Mouse (Mus musculus): ENCODE measurements around the gene Sparcl1. TPM values are rescaled to one million over a fixed set of nuclear protein-coding genes. Genes with fewer than 3 reads are reported as not detected.

The Sparcl1 gene
- 37.6 and 45.1 TPM in 2 replicates for polyA plus RNA-seq (2015; fragmentation: Nextera tagmentation; extraction: Ambion mirVana)

GRCm38 (mm10) chr5:104113491-104114172 lies at the start of gene Sparcl1:
Sparcl1 (minus strand) TSS chr5:104113733.

GRCm38 (mm10) chr5:104077508-104077907 lies 36.0 kb downstream of the Sparcl1 start, which contains the start of gene Gm17660:
Gm17660 (minus strand) TSS chr5:104077608.

GRCm38 (mm10) chr5:104046256-104047199 lies 67.0 kb downstream of the Sparcl1 start, which contains the start of gene Nudt9:
Nudt9 (plus strand) TSS chr5:104046306.

Other genes with a start within 250 kb of the Sparcl1 start
- gene Klhl8, start 202.5 kb downstream of the Sparcl1 start, polyA plus RNA-seq (2015; fragmentation: Nextera tagmentation; extraction: Ambion mirVana), result 2.1 and 2.8 TPM in 2 replicates
- gene Hsd17b13, start 136.3 kb downstream of the Sparcl1 start, polyA plus RNA-seq (2015; fragmentation: Nextera tagmentation; extraction: Ambion mirVana), result 0.19 and 0.42 TPM in 2 replicates
- 7.1 and 8.3 TPM in 2 replicates for gene Hsd17b11, start 91.8 kb downstream of the Sparcl1 start, polyA plus RNA-seq (2015; fragmentation: Nextera tagmentation; extraction: Ambion mirVana)
- 84.8 and 98.9 TPM in 2 replicates for gene Nudt9, start 67.4 kb downstream of the Sparcl1 start, polyA plus RNA-seq (2015; fragmentation: Nextera tagmentation; extraction: Ambion mirVana)
- gene Gm17660, start 36.1 kb downstream of the Sparcl1 start, polyA plus RNA-seq (2015; fragmentation: Nextera tagmentation; extraction: Ambion mirVana), result not detected in 2 replicates
- gene Dspp, start 57.0 kb upstream of the Sparcl1 start, polyA plus RNA-seq (2015; fragmentation: Nextera tagmentation; extraction: Ambion mirVana), result not detected in 2 replicates
- 0.06 and 0.08 TPM in 2 replicates for gene Dmp1, start 88.9 kb upstream of the Sparcl1 start, polyA plus RNA-seq (2015; fragmentation: Nextera tagmentation; extraction: Ambion mirVana)
- gene Ibsp, start 185.4 kb upstream of the Sparcl1 start, polyA plus RNA-seq (2015; fragmentation: Nextera tagmentation; extraction: Ambion mirVana), result not detected in 2 replicates
- gene Mepe, start 211.6 kb upstream of the Sparcl1 start, polyA plus RNA-seq (2015; fragmentation: Nextera tagmentation; extraction: Ambion mirVana), result not detected in 2 replicates